Mouse (Mus musculus) layer of hippocampus, postnatal 14 days (tissue): ENCODE data around the gene Pspc1. TPM values are rescaled to one million over a fixed set of nuclear protein-coding genes. Genes with fewer than 3 reads are reported as not detected.

Source experiments
- DNase-seq, 2 experiments: peaks; one replicate each; pipeline ENCODE4 v3.0.0; 2021 to 2022; ENCODE audit warnings: low spot score in 2 of 2, mixed read lengths in 1 of 2
- total RNA-seq, 2 experiments: library from RNA; stranded (reverse); gene quantifications; 2 replicates each; pipeline ENCODE4 v1.2.3; 2021

Gene Pspc1
- total RNA-seq, 2 experiments from 2014 or later, result 58.7 to 60.2 TPM

- DNase-seq, result no peak
Measured at GRCm38 (mm10) chr14:56705687-56706086, 72.4 kb downstream of the Pspc1 start.

GRCm38 (mm10) chr14:56702644-56703043, 75.5 kb downstream of the Pspc1 start:
- no peak for DNase-seq

DNA sequence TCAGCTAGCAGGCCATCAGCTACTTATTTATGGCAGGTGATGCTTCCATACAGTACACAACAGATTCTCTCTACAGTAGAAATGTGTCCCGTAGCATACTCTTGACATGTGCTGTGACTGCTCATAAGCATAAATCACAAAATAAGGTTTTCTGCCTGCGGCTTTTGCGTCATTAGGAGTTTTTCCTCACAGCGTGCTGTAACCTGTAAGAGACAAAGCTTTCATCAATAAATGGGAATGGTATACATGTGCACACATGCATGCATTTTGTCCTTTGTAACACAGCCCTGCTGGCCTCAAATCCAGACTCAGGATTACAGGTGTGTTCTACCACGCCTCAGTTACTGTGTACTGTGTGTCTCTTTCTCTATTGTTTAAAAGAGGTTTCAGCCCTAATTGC, 80.3 kb downstream of the Pspc1 start:
- DNase-seq, result no peak

DNA sequence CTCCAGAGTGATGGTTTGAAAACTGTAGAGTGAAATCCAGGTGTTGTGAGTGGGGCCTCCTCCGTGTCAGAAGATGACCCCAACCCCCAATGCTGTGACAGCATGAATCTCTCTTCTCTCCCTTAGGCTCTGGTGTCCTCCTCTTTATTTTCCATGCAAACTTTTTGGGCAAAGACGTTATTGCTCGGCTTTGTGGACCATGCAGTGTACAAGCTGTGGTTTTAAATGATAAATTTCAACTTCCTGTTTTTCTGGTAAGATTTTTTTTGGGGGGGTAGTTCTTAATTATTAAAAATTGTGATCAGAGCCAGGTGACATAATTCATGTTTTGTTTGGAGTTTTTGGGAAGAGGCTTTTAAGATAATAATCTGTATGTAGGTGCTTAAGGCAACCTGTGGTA, 82.6 kb downstream of the Pspc1 start:
- no peak for DNase-seq

DNA sequence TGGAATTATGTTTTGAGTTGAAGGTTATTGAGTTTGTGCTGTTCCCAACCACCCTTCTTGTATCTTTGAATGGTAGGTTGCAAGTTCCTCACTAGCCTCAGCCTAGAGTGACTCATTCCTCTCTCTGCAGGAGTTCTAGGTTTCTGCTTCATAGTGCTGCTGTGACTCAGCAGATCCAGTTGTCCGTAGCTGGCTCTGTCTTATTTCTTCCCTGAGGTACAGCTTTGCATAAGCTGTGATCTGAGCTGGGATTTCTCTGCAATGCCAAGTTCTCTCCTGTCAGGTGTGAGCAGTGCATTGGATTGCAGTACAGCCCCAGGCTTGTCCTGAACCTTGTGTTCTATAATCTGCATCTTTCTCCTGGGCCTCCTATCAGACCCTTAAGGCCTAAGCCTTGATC, 88.3 kb downstream of the Pspc1 start:
- DNase-seq, result no peak

- DNase-seq, result no peak
Measured at GRCm38 (mm10) chr14:56689116-56689515, 89.0 kb downstream of the Pspc1 start.

GRCm38 (mm10) chr14:56685426-56685825, 92.7 kb downstream of the Pspc1 start:
- DNase-seq, result no peak

Other genes with a start within 250 kb of the Pspc1 start
- gene Cenpj, start 202.9 kb downstream of the Pspc1 start, total RNA-seq, result 1 to 10 TPM; 3.1 to 3.7 TPM
- gene Parp4, start 202.7 kb downstream of the Pspc1 start, total RNA-seq, result 1 to 10 TPM; 4.7 to 5.3 TPM
- gene Mphosph8, start 110.1 kb downstream of the Pspc1 start, total RNA-seq, result 10 to 100 TPM; 42.9 to 43.8 TPM
- gene Zmym5, start 33.4 kb upstream of the Pspc1 start, total RNA-seq, result 10 to 100 TPM; 28.8 to 30.1 TPM
- 10 to 100 TPM; 88.0 to 91.7 TPM for gene Zmym2, start 108.3 kb upstream of the Pspc1 start, total RNA-seq